Mouse (Mus musculus) bone marrow macrophage, adult 2 months (primary cell): Measurements from ENCODE around the gene Nps.

Source experiments
- CTCF ChIP-seq: IDR thresholded peaks from 2 replicates; pipeline ENCODE4 v1.5.1; 2012; ENCODE audit warnings: low read depth, mild to moderate bottlenecking, low read length, moderate library complexity
- POLR2A ChIP-seq: IDR thresholded peaks from 2 replicates; pipeline ENCODE4 v1.6.1; 2012; ENCODE audit warnings: mild to moderate bottlenecking, low read depth, low read length, borderline replicate concordance

- no peak for TF ChIP-seq CTCF
- TF ChIP-seq POLR2A = no peak
Observed at GRCm38 (mm10) chr7:135289976-135290375, 31.5 kb downstream of the Nps start.
